Mouse (Mus musculus) kidney, adult 2 months (tissue): ENCODE results near the gene Svep1. TPM values are rescaled to one million over a fixed set of nuclear protein-coding genes. Genes with fewer than 3 reads are reported as not detected.

Experiments
- DNase-seq: peaks from one replicate; pipeline ENCODE4 v3.0.0; 2021
- H3K27ac ChIP-seq: fragments of 200-500 bp; 2 replicates; pipeline ENCODE4 v1.5.1; 2012; ENCODE audit warnings: low read depth, low read length, control low read depth, inconsistent platforms; ENCODE audit not compliant: insufficient read depth
- H3K27me3 ChIP-seq: fragments of 200-500 bp; replicated peaks from 2 replicates; pipeline ENCODE4 v1.6.1; 2012; ENCODE audit warnings: mild to moderate bottlenecking, moderate library complexity, low read length, inconsistent platforms; ENCODE audit not compliant: control insufficient read depth, insufficient read depth
- H3K36me3 ChIP-seq: fragments of 200-500 bp; 2 replicates; pipeline ENCODE4 v1.6.1; 2012; ENCODE audit warnings: mild to moderate bottlenecking, moderate library complexity, low read length, inconsistent platforms; ENCODE audit not compliant: control insufficient read depth, insufficient read depth
- H3K4me1 ChIP-seq: fragments of 200-500 bp; 2 replicates; pipeline ENCODE4 v1.6.1; 2011; ENCODE audit warnings: low read length; ENCODE audit not compliant: control insufficient read depth, insufficient read depth
- H3K4me3 ChIP-seq: fragments of 200-500 bp; 2 replicates; pipeline ENCODE4 v1.5.1; 2011; ENCODE audit warnings: mild to moderate bottlenecking, low read depth, low read length, control low read depth; ENCODE audit not compliant: insufficient read depth
- CTCF ChIP-seq: fragments of 200-500 bp; conservative IDR thresholded peaks from 2 replicates; pipeline ENCODE4 v1.5.1; 2011; ENCODE audit warnings: low read depth, mild to moderate bottlenecking, control low read depth, low read length, moderate library complexity, mixed read lengths; ENCODE audit not compliant: insufficient read depth, insufficient read length
- POLR2A ChIP-seq: fragments of 200-500 bp; IDR thresholded peaks from one replicate; pipeline ENCODE4 v1.6.1; 2011; ENCODE audit warnings: low read depth, low read length, control low read depth
- WGBS: fragments of 180-500 bp; shearing (Covaris S2); methylation state at CpG from one replicate; pipeline ENCODE4 v1.1.7; 2018; 5-methylcytosine and 5-hydroxymethylcytosine counted together
- polyA plus RNA-seq: library from polyadenylated mRNA; depleted of rRNA; stranded (reverse); fragments of >200 nt; gene quantifications from 2 replicates; pipeline ENCODE4 v1.2.3, GENCODE M21; 2012

Gene Svep1
- polyA plus RNA-seq, 1 experiment, result 8.9 TPM

DNA sequence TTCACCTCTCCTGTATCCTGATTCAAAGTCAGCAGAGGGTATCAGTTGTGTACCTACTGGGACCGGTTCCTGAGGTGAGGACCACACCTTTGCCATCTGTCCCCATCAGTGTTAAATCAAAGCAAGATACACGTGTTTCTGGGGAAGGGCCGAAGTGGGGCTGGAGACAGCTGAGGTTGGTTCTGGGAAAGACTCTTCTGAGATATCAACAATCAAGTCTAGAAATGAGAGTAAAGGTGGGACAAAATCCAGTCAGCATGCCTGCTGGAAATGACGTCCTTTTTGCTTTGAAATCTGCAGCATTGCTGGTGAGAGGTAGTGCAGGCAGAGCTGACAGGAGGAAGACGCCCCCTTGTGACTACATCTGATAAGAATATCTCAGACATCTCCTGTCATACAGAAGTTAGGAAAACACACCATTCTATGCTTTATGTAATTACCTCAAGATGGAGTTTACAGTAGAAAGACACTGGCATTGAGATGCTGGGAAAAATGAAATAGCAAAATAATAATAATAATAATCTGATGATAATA is 4.0 kb upstream of the Svep1 start:
- 55% methylated on average over 5 of the region's 5 CpGs for WGBS
- no peaks in the 10 kb centered on the region for H3K36me3 ChIP-seq
- H3K27ac ChIP-seq, result no peak overlapping the region
- H3K4me3 ChIP-seq, result no peak overlapping the region
- DNase-seq, result peak; percentile 21
- no peak; the same call in 1 of the 2 replicates for TF ChIP-seq CTCF
- TF ChIP-seq POLR2A, result no peak
- no peaks in the 10 kb centered on the region for H3K4me1 ChIP-seq
- H3K27me3 ChIP-seq, result no peaks in the 10 kb centered on the region

DNA sequence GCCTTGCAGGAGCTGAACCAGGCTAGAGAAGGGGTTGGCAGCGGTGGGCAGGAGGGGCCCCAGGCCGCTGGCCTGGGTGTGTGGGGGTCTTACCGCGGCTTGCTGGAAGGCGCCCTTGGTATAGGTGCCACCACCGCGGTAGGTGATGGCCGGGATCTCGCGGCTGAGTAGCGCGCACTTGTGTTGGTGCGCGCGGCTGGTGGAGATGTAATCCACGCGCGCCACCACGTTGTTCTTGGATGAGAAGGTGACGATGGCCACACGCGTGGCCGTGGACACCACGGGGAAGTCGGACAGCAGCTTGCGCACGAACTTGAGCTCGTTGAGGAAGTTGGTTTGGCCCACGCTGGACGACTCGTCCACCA is 927 bp downstream of the Svep1 start:
- H3K27ac ChIP-seq, result 0 out of 2 replicates have a peak overlapping the region, but pooled peaks have one; percentile 0
- H3K27me3 ChIP-seq, result no peaks in the 10 kb centered on the region
- no peaks in the 10 kb centered on the region for H3K36me3 ChIP-seq
- TF ChIP-seq POLR2A (no peak), CTCF (no peak)
- H3K4me3 ChIP-seq, result peak overlapping the region; percentile 27
- WGBS, result 2% methylated on average over 31 of the region's 31 CpGs
- H3K4me1 ChIP-seq, result no peaks in the 10 kb centered on the region
- DNase-seq, result no peak

DNA sequence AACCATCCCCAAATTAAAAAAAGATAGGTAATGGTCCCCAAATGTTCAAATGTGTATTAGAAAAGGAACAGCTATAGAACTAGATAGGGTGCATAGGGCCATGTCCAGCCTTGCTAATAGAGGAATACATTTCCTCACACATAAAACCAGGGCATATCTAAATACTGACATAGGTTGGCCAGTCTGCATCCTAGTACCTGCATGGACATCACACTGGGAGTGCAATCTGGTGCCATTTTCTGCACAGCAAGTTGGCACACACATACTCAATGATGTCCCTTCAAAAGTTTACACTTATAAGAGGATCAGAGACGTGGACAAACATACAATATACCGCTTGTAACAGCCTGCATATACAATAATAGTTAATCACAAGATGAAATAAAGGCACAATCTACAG is 5.0 kb downstream of the Svep1 start:
- H3K4me1 ChIP-seq, result peaks cover 3% of the 10 kb centered on the region; the same call in 1 of the 2 replicates
- WGBS, result 92% methylated on average over 2 of the region's 2 CpGs
- no peak for DNase-seq
- no peak overlapping the region for H3K27ac ChIP-seq
- no peak for TF ChIP-seq CTCF
- H3K36me3 ChIP-seq, result no peaks in the 10 kb centered on the region
- no peaks in the 10 kb centered on the region for H3K27me3 ChIP-seq
- no peak overlapping the region for H3K4me3 ChIP-seq

DNA sequence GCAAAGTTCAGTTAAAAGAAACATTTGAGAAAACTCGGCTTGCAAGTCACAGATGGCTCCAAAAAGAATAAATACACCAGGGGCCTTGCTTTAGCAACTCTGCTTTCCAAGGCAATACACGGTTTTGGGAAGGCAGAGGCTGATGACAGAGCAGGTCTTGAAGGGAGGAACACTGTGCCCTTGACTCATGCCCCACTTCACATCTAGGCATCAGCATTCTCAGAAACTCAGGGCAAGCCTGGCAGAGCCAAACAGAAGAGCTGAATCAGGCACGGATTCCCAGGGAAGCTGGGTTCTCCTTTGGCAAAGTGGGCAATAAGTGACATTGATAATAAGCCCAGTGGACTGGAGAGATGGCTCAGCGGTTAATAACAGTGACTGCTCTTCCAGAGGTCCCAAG is 5.8 kb downstream of the Svep1 start:
- 45% methylated on average over 4 of the region's 4 CpGs for WGBS
- Histone ChIP-seq H3K36me3 (no peaks in the 10 kb centered on the region), H3K4me3 (no peak overlapping the region), H3K27ac (peak overlapping the region; percentile 42; the same call in 1 of the 2 replicates), H3K4me1 (peaks cover 3% of the 10 kb centered on the region; the same call in 1 of the 2 replicates), H3K27me3 (no peaks in the 10 kb centered on the region)
- TF ChIP-seq CTCF, result no peak
- TF ChIP-seq POLR2A, result no peak
- peak; percentile 38 for DNase-seq

DNA sequence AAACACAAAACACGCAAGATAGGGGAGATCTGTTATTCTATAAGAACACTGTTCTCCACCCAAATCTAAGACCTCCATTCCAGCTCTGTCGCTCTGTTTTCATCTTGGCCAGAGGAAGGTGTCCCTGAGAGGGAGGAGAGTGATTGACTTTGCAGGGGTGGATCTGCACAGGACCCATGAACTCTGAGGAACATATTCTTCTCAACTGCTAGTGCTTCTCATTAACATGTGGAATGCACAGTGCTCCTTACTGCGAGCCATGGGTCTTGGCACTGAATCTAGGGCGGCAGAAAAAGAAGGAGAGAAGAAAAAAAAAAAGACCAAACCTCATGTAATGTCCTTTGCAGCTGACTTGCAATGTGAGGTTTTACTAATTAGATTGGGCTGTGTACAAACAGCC is 9.4 kb downstream of the Svep1 start:
- Histone ChIP-seq H3K27ac (peak overlapping the region; percentile 80), H3K27me3 (no peaks in the 10 kb centered on the region), H3K36me3 (no peaks in the 10 kb centered on the region), H3K4me1 (peaks cover 3% of the 10 kb centered on the region; the same call in 1 of the 2 replicates), H3K4me3 (no peak overlapping the region)
- TF ChIP-seq CTCF (no peak), POLR2A (no peak)
- WGBS, result 52% methylated on average over 4 of the region's 4 CpGs
- DNase-seq, result peak; percentile 26

DNA sequence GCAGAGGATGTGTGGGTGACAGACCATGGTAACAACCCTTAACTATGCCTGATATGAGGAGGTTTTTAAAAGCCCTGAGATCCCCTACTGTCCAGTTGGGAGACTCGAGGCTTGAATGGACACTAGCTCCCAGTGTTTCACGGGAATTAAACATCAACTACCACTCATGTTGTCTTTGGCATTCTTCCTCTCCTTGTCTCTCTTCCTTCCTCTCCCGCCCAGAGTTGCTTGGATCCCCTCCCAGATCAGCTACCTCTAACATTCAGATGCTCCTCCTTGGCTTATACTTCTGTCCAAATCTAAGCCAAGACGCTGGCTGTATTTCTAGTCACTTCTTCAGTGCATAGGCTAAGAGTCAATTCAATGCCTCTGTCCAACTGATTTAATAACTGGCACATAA is 9.9 kb downstream of the Svep1 start:
- TF ChIP-seq POLR2A (no peak), CTCF (no peak)
- H3K4me1 ChIP-seq, result peaks cover 3% of the 10 kb centered on the region; the same call in 1 of the 2 replicates
- H3K27ac ChIP-seq, result peak overlapping the region; percentile 80
- H3K4me3 ChIP-seq, result no peak overlapping the region
- WGBS, result 33% methylated on average over 4 of the region's 4 CpGs
- no peaks in the 10 kb centered on the region for H3K36me3 ChIP-seq
- no peaks in the 10 kb centered on the region for H3K27me3 ChIP-seq
- DNase-seq, result peak; percentile 81

DNA sequence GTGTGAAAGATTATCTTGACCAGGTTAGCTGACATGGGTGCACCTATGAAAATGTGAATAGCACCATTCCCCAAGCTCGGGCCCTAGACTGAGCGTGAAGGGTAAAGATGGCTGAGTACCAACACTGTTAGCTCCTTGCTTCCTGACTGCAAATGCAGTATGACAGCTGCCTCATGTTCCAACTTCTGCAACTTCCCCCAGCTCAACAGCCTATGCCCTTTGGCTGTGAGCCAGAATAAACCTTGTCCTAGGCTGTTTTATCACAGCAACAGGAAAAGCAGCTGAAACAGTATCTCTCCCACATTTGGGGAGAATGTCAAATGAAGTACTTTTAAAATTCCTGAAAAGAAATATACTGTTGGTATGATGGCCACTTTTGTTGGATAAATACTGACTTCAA is 10.7 kb downstream of the Svep1 start:
- DNase-seq, result peak; percentile 61
- no peak for TF ChIP-seq CTCF
- no peak for TF ChIP-seq POLR2A
- H3K27ac ChIP-seq, result 0 out of 2 replicates have a peak overlapping the region, but pooled peaks have one; percentile 12
- no peak overlapping the region for H3K4me3 ChIP-seq
- no peaks in the 10 kb centered on the region for H3K36me3 ChIP-seq
- WGBS, result 73% methylated on average over 2 of the region's 2 CpGs
- H3K27me3 ChIP-seq, result no peaks in the 10 kb centered on the region
- H3K4me1 ChIP-seq, result peaks cover 3% of the 10 kb centered on the region; the same call in 1 of the 2 replicates
